8 mouse cellular contexts compared by ENCODE assay signal in the genomic region with DNA sequence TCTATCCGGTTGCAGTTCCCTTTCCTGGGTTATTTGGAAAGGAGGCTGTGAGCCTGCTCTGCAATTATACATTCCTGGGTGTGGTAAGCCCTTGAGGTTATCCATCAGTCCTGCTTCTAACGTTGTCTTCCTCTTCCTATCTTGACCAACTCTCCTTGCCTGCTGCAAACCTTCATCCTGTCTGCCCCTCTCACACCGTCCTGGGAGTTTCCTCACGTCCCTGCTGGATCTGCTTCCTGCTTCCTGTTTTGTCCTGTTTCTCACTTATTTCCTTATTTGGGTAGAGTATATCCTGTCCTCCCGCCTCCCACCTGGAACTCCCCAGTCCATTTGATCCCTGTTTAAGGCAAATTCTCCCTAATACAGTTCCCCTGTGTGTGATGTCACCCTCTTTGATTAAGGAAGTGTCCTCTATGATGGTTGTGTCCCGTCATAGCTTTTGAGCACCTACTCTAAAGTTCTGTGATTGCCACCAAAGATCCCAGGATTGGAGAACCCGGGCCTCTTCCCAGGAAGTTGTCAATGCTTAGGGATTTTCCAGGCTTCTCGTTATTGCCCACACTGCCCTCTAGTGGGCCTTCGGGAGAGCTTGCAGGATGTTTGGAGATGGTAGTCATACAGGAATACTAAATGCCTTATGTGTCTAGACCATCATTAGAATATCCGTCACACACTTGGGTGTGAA. TPM values are rescaled to one million over a fixed set of nuclear protein-coding genes. Genes with fewer than 3 reads are reported as not detected.
A peak's percentile ranks its signal among the peaks of the same experiment; 100 is the strongest.
DNase-seq lines count a peak whose midpoint lies in the region; ATAC-seq and TF ChIP-seq lines count a peak whose summit lies in the region.

No protein-coding gene starts in this region.

- no peak overlapping the region for H3K4me3 ChIP-seq in intestine, postnatal 0 days (ENCODE audit: low read depth, low read length)
- no peak overlapping the region for H3K4me3 ChIP-seq in liver, embryonic 13.5 days (replicated peaks)

- H3K27ac ChIP-seq in intestine, postnatal 0 days (ENCODE audit: low read depth, low read length) = peak overlapping the region; percentile 54
- H3K27ac ChIP-seq in liver, embryonic 13.5 days = no peak overlapping the region

- ATAC-seq in intestine, postnatal 0 days = no peak
- ATAC-seq in liver, embryonic 13.5 days (ENCODE audit: low read depth) = 0 out of 2 replicates have a peak, but pooled peaks have one; percentile 10

- peak; percentile 91 for TF ChIP-seq CTCF in intestine, postnatal 0 days (IDR thresholded peaks at IDR 0.05; ENCODE audit: low read depth)

- peak overlapping the region; percentile 27; the same call in 1 of the 2 replicates for H3K4me2 ChIP-seq in intestine, postnatal 0 days (replicated peaks; ENCODE audit: low read depth)
- no peak overlapping the region for H3K4me2 ChIP-seq in liver, embryonic 13.5 days

- H3K9me3 ChIP-seq in intestine, postnatal 0 days (ENCODE audit: control insufficient read depth) = no peaks in the 10 kb centered on the region
- H3K9me3 ChIP-seq in liver, embryonic 13.5 days (replicated peaks) = no peaks in the 10 kb centered on the region

- WGBS in intestine, postnatal 0 days = 33% methylated on average over 10 of the region's 10 CpGs
- WGBS in liver, embryonic 13.5 days (ENCODE audit: insufficient replicate concordance) = 61% methylated on average over 10 of the region's 10 CpGs

- H3K36me3 ChIP-seq in intestine, postnatal 0 days (ENCODE audit: control insufficient read depth, insufficient read depth) = peaks cover 20% of the 10 kb centered on the region; the same call in 1 of the 2 replicates
- H3K36me3 ChIP-seq in liver, embryonic 13.5 days = peaks cover 99% of the 10 kb centered on the region

- no peaks in the 10 kb centered on the region for H3K27me3 ChIP-seq in intestine, postnatal 0 days (replicated peaks; ENCODE audit: control insufficient read depth, insufficient read depth, low read length)
- H3K27me3 ChIP-seq in liver, embryonic 13.5 days = no peaks in the 10 kb centered on the region

- peak; percentile 44 for DNase-seq in ovary, postnatal 14 days (ENCODE audit: low spot score)
- DNase-seq in ovary, postnatal 10 days (ENCODE audit: low spot score) = no peak
- peak; percentile 75 for DNase-seq in adrenal gland, postnatal 14 days
- DNase-seq in fibroblast of lung, adult 2 months (ENCODE audit: low read depth) = peak; percentile 78
- no peak for DNase-seq in liver, embryonic 13.5 days
- DNase-seq in retina, postnatal 1 day = peak; percentile 80
- no peak for DNase-seq in thymus, postnatal 0 days (ENCODE audit: low spot score)

- H3K9ac ChIP-seq in intestine, postnatal 0 days (ENCODE audit: low read depth, low read length) = no peak overlapping the region
- H3K9ac ChIP-seq in liver, embryonic 13.5 days = no peak overlapping the region

- 0 out of 2 replicates have a peak, but pooled peaks cover 3% of the 10 kb centered on the region for H3K4me1 ChIP-seq in intestine, postnatal 0 days (replicated peaks; ENCODE audit: control insufficient read depth, insufficient read depth, low read length)
- H3K4me1 ChIP-seq in liver, embryonic 13.5 days (replicated peaks) = peaks cover 11% of the 10 kb centered on the region; the same call in 1 of the 2 replicates

RNA-seq across cellular contexts. Expression of a gene that starts 12.5 kb away (rescaled TPM):
- 2.2 and 3.4 TPM in 2 replicates for total RNA-seq in adrenal gland, postnatal 14 days (2021)
- polyA plus RNA-seq in intestine, postnatal 0 days (2015; fragmentation: Nextera tagmentation; extraction: Ambion mirVana) = 3.8 TPM in 2 replicates
- 16.7 and 18.1 TPM in 2 replicates for polyA plus RNA-seq in liver, embryonic 13.5 days (2015; fragmentation: Nextera tagmentation; extraction: Ambion mirVana)
- polyA plus RNA-seq in thymus, postnatal 0 days (2015; fragmentation: Nextera tagmentation; extraction: Ambion mirVana) = 20.3 and 20.4 TPM in 2 replicates

RNA-seq across cellular contexts. Expression of a gene that starts 12.6 kb away (rescaled TPM):
- total RNA-seq in adrenal gland, postnatal 14 days (2021) = 17.5 and 21.8 TPM in 2 replicates
- 17.3 and 18.1 TPM in 2 replicates for polyA plus RNA-seq in intestine, postnatal 0 days (2015; fragmentation: Nextera tagmentation; extraction: Ambion mirVana)
- polyA plus RNA-seq in liver, embryonic 13.5 days (2015; fragmentation: Nextera tagmentation; extraction: Ambion mirVana) = 8.6 and 10.3 TPM in 2 replicates
- polyA plus RNA-seq in thymus, postnatal 0 days (2015; fragmentation: Nextera tagmentation; extraction: Ambion mirVana) = 12.0 and 14.0 TPM in 2 replicates

RNA-seq across cellular contexts. Expression of a gene that starts 22.3 kb away (rescaled TPM):
- 2.0 and 5.2 TPM in 2 replicates for total RNA-seq in adrenal gland, postnatal 14 days (2021)
- 6.9 and 7.3 TPM in 2 replicates for polyA plus RNA-seq in intestine, postnatal 0 days (2015; fragmentation: Nextera tagmentation; extraction: Ambion mirVana)
- 2.6 and 3.1 TPM in 2 replicates for polyA plus RNA-seq in liver, embryonic 13.5 days (2015; fragmentation: Nextera tagmentation; extraction: Ambion mirVana)
- polyA plus RNA-seq in thymus, postnatal 0 days (2015; fragmentation: Nextera tagmentation; extraction: Ambion mirVana) = 3.2 and 3.6 TPM in 2 replicates

RNA-seq across cellular contexts. Expression of a gene that starts 38.9 kb away (rescaled TPM):
- total RNA-seq in adrenal gland, postnatal 14 days (2021) = not detected in 2 replicates
- polyA plus RNA-seq in intestine, postnatal 0 days (2015; fragmentation: Nextera tagmentation; extraction: Ambion mirVana) = 1.1 TPM in 2 replicates
- polyA plus RNA-seq in liver, embryonic 13.5 days (2015; fragmentation: Nextera tagmentation; extraction: Ambion mirVana) = not detected in 2 replicates
- polyA plus RNA-seq in thymus, postnatal 0 days (2015; fragmentation: Nextera tagmentation; extraction: Ambion mirVana) = not detected in 2 replicates

RNA-seq across cellular contexts. Expression of a gene that starts 49.4 kb away (rescaled TPM):
- total RNA-seq in adrenal gland, postnatal 14 days (2021) = 15.0 and 23.8 TPM in 2 replicates
- polyA plus RNA-seq in intestine, postnatal 0 days (2015; fragmentation: Nextera tagmentation; extraction: Ambion mirVana) = 57.4 and 65.5 TPM in 2 replicates
- 4.3 and 5.0 TPM in 2 replicates for polyA plus RNA-seq in liver, embryonic 13.5 days (2015; fragmentation: Nextera tagmentation; extraction: Ambion mirVana)
- 9.3 and 13.5 TPM in 2 replicates for polyA plus RNA-seq in thymus, postnatal 0 days (2015; fragmentation: Nextera tagmentation; extraction: Ambion mirVana)

Comparison
In these comparisons a context has a peak if more than half of its experiments do, and no peak if none do; other contexts are left out.
1. DNase-seq: peak in ovary, postnatal 14 days (single experiment), adrenal gland, postnatal 14 days (single experiment), fibroblast of lung, adult 2 months (single experiment) and retina, postnatal 1 day (single experiment); none in ovary, postnatal 10 days (single experiment), liver, embryonic 13.5 days (single experiment) and thymus, postnatal 0 days (single experiment).